Mouse (Mus musculus) liver, embryonic 15.5 days (tissue): ENCODE data around the gene Irf9. TPM values are rescaled to one million over a fixed set of nuclear protein-coding genes. Genes with fewer than 3 reads are reported as not detected.

Source experiments
- ATAC-seq: fragments of 200-750 bp; cut with Nextera tagmentation; 2 replicates; pipeline ENCODE4 v1.8.0; 2017; ENCODE audit warnings: moderate number of reproducible peaks, mild to moderate bottlenecking, moderate library complexity; ENCODE audit not compliant: insufficient read depth
- H3K27ac ChIP-seq: fragments of 300-500 bp; sonication (generic); replicated peaks from 2 replicates; pipeline ENCODE4 v1.5.1; 2015; ENCODE audit warnings: mild to moderate bottlenecking, inconsistent platforms
- H3K27me3 ChIP-seq: fragments of 300-500 bp; sonication (generic); 2 replicates; pipeline ENCODE4 v1.6.1; 2015; ENCODE audit warnings: mild to moderate bottlenecking, inconsistent platforms
- H3K36me3 ChIP-seq: fragments of 300-500 bp; sonication (generic); replicated peaks from 2 replicates; pipeline ENCODE4 v1.6.1; 2015; ENCODE audit warnings: moderate library complexity, mild to moderate bottlenecking, inconsistent platforms
- H3K4me1 ChIP-seq: fragments of 300-500 bp; sonication (generic); replicated peaks from 2 replicates; pipeline ENCODE4 v1.6.1; 2015; ENCODE audit warnings: inconsistent platforms
- H3K4me2 ChIP-seq: fragments of 300-500 bp; sonication (generic); 2 replicates; pipeline ENCODE4 v1.6.1; 2015; ENCODE audit warnings: moderate library complexity, mild to moderate bottlenecking, inconsistent platforms
- H3K4me3 ChIP-seq: fragments of 300-500 bp; sonication (generic); replicated peaks from 2 replicates; pipeline ENCODE4 v1.5.1; 2015; ENCODE audit warnings: mild to moderate bottlenecking, inconsistent platforms
- H3K9ac ChIP-seq: fragments of 300-500 bp; sonication (generic); 2 replicates; pipeline ENCODE4 v1.6.1; 2015; ENCODE audit warnings: moderate library complexity, mild to moderate bottlenecking, inconsistent platforms
- H3K9me3 ChIP-seq: fragments of 300-500 bp; sonication (generic); replicated peaks from 2 replicates; pipeline ENCODE4 v1.6.1; 2016; ENCODE audit warnings: inconsistent platforms
- WGBS: fragments of 180-500 bp; shearing (Covaris S2); methylation state at CpG from one replicate; pipeline ENCODE4 v1.1.7; 2015; ENCODE audit warnings: mixed read lengths; ENCODE audit not compliant: insufficient replicate concordance; 5-methylcytosine and 5-hydroxymethylcytosine counted together
- polyA plus RNA-seq: library from polyadenylated mRNA; unstranded; fragments of >200 nt; fragmentation: Nextera tagmentation; extraction: Ambion mirVana; gene quantifications from 2 replicates; pipeline ENCODE4 v1.2.1, GENCODE M21; 2015

Gene Irf9
- polyA plus RNA-seq, 1 experiment from 2014 or later = 20.9 TPM

- Histone ChIP-seq H3K27ac (peak within 1 kb of the TSS; percentile 55), H3K9ac (peak within 1 kb of the TSS; percentile 39; the same call in 1 of the 2 replicates), H3K4me1 (peaks cover 67% of the 10 kb centered on the region), H3K27me3 (no peaks in the 10 kb centered on the region), H3K36me3 (no peaks in the 10 kb centered on the region), H3K9me3 (no peaks in the 10 kb centered on the region), H3K4me2 (peak within 1 kb of the TSS; percentile 77), H3K4me3 (peak within 1 kb of the TSS; percentile 43)
- WGBS = 30% methylated on average over 21 of the region's 21 CpGs
- ATAC-seq = peak; percentile 68
Measured at GRCm38 (mm10) chr14:55617822-55618221, 14.5 kb downstream of the Irf9 start, which contains the start of gene Rec8. Gene Rec8 (plus strand): TSS chr14:55618037.

GRCm38 (mm10) chr14:55618486-55619195, 15.3 kb downstream of the Irf9 start:
- H3K4me2 ChIP-seq = peak overlapping the region; percentile 77
- no peaks in the 10 kb centered on the region for H3K36me3 ChIP-seq
- no peaks in the 10 kb centered on the region for H3K27me3 ChIP-seq
- 20% methylated on average over 22 of the region's 22 CpGs for WGBS
- no peaks in the 10 kb centered on the region for H3K9me3 ChIP-seq
- H3K9ac ChIP-seq = peak overlapping the region; percentile 39; the same call in 1 of the 2 replicates
- H3K27ac ChIP-seq = peak overlapping the region; percentile 48; the same call in 1 of the 2 replicates
- ATAC-seq = peak; percentile 38
- peak overlapping the region; percentile 43 for H3K4me3 ChIP-seq
- H3K4me1 ChIP-seq = peaks cover 62% of the 10 kb centered on the region

GRCm38 (mm10) chr14:55628077-55628827, 24.9 kb downstream of the Irf9 start:
- Histone ChIP-seq H3K9me3 (no peaks in the 10 kb centered on the region), H3K27ac (no peak overlapping the region)
- ATAC-seq = peak; percentile 52

GRCm38 (mm10) chr14:55629312-55629711, 25.9 kb downstream of the Irf9 start:
- no peak overlapping the region for H3K9ac ChIP-seq
- no peak overlapping the region for H3K27ac ChIP-seq
- H3K4me1 ChIP-seq = peaks cover 21% of the 10 kb centered on the region
- H3K4me2 ChIP-seq = no peak overlapping the region
- no peak for ATAC-seq
- no peak overlapping the region for H3K4me3 ChIP-seq
- H3K9me3 ChIP-seq = no peaks in the 10 kb centered on the region
- peaks cover 100% of the 10 kb centered on the region for H3K36me3 ChIP-seq
- WGBS = 34% methylated on average over 5 of the region's 5 CpGs
- no peaks in the 10 kb centered on the region for H3K27me3 ChIP-seq

More at GRCm38 (mm10) chr14:55628077-55628827, 24.9 kb downstream of the Irf9 start:
- H3K4me1 ChIP-seq = peaks cover 21% of the 10 kb centered on the region
- no peak overlapping the region for H3K4me3 ChIP-seq
- no peaks in the 10 kb centered on the region for H3K27me3 ChIP-seq
- WGBS = 77% methylated on average over 27 of the region's 27 CpGs
- no peak overlapping the region for H3K4me2 ChIP-seq
- H3K36me3 ChIP-seq = peaks cover 89% of the 10 kb centered on the region
- no peak overlapping the region for H3K9ac ChIP-seq

GRCm38 (mm10) chr14:55634874-55635522, 31.6 kb downstream of the Irf9 start:
- WGBS = 4% methylated on average over 23 of the region's 23 CpGs
- no peaks in the 10 kb centered on the region for H3K9me3 ChIP-seq
- H3K36me3 ChIP-seq = peaks cover 84% of the 10 kb centered on the region
- H3K9ac ChIP-seq = peak overlapping the region; percentile 58
- peak overlapping the region; percentile 97 for H3K4me2 ChIP-seq
- peak overlapping the region; percentile 65; the same call in 1 of the 2 replicates for H3K27ac ChIP-seq
- peak; percentile 38 for ATAC-seq
- H3K27me3 ChIP-seq = no peaks in the 10 kb centered on the region
- H3K4me3 ChIP-seq = peak overlapping the region; percentile 67
- peaks cover 26% of the 10 kb centered on the region for H3K4me1 ChIP-seq

- Histone ChIP-seq H3K4me2 (peak within 1 kb of the TSS; percentile 97), H3K9ac (peak within 1 kb of the TSS; percentile 58), H3K4me3 (peak within 1 kb of the TSS; percentile 67), H3K27me3 (no peaks in the 10 kb centered on the region), H3K27ac (peak within 1 kb of the TSS; percentile 65), H3K36me3 (peaks cover 84% of the 10 kb centered on the region), H3K9me3 (no peaks in the 10 kb centered on the region), H3K4me1 (peaks cover 30% of the 10 kb centered on the region)
- WGBS = under 1% methylated on average over 33 of the region's 33 CpGs
- peak; percentile 78 for ATAC-seq
Measured at GRCm38 (mm10) chr14:55635523-55636007, 32.2 kb downstream of the Irf9 start, which contains the start of gene Ipo4. Gene Ipo4 (minus strand): TSS chr14:55635957.

GRCm38 (mm10) chr14:55637795-55638194, 34.4 kb downstream of the Irf9 start, which contains the start of gene Gm49378:
Gene Gm49378 (minus strand): TSS chr14:55637895.
- Histone ChIP-seq H3K4me3 (no peak within 1 kb of the TSS), H3K36me3 (peaks cover 75% of the 10 kb centered on the region), H3K9ac (no peak within 1 kb of the TSS), H3K4me2 (no peak within 1 kb of the TSS), H3K4me1 (peaks cover 50% of the 10 kb centered on the region), H3K27me3 (no peaks in the 10 kb centered on the region), H3K27ac (no peak within 1 kb of the TSS), H3K9me3 (no peaks in the 10 kb centered on the region)
- ATAC-seq = no peak
- 89% methylated on average over 9 of the region's 9 CpGs for WGBS

- peaks cover 55% of the 10 kb centered on the region for H3K4me1 ChIP-seq
- WGBS = 90% methylated on average over 14 of the region's 14 CpGs
- no peak overlapping the region for H3K27ac ChIP-seq
- peaks cover 60% of the 10 kb centered on the region for H3K36me3 ChIP-seq
- no peak overlapping the region for H3K9ac ChIP-seq
- no peak overlapping the region for H3K4me3 ChIP-seq
- ATAC-seq = no peak
- no peak overlapping the region for H3K4me2 ChIP-seq
- no peaks in the 10 kb centered on the region for H3K27me3 ChIP-seq
- H3K9me3 ChIP-seq = no peaks in the 10 kb centered on the region
Measured at GRCm38 (mm10) chr14:55640816-55641215, 37.4 kb downstream of the Irf9 start.

GRCm38 (mm10) chr14:55641291-55641690, 37.9 kb downstream of the Irf9 start:
- WGBS = 84% methylated on average over 13 of the region's 13 CpGs
- Histone ChIP-seq H3K27ac (no peak overlapping the region), H3K9ac (no peak overlapping the region), H3K9me3 (no peaks in the 10 kb centered on the region), H3K4me2 (peak overlapping the region; percentile 90; the same call in 1 of the 2 replicates), H3K27me3 (no peaks in the 10 kb centered on the region), H3K4me1 (peaks cover 54% of the 10 kb centered on the region), H3K4me3 (peak overlapping the region; percentile 96; the same call in 1 of the 2 replicates), H3K36me3 (peaks cover 62% of the 10 kb centered on the region)
- ATAC-seq = no peak

GRCm38 (mm10) chr14:55642679-55643059, 39.3 kb downstream of the Irf9 start:
- H3K27me3 ChIP-seq = no peaks in the 10 kb centered on the region
- H3K9me3 ChIP-seq = no peaks in the 10 kb centered on the region
- H3K9ac ChIP-seq = peak overlapping the region; percentile 97
- peak overlapping the region; percentile 91 for H3K27ac ChIP-seq
- peaks cover 62% of the 10 kb centered on the region for H3K4me1 ChIP-seq
- 19% methylated on average over 8 of the region's 8 CpGs for WGBS
- ATAC-seq = no peak; the same call in 1 of the 2 replicates
- H3K4me2 ChIP-seq = peak overlapping the region; percentile 90
- peaks cover 57% of the 10 kb centered on the region for H3K36me3 ChIP-seq
- H3K4me3 ChIP-seq = peak overlapping the region; percentile 96
